Mouse (Mus musculus) hindlimb bud, embryonic 11.5 days (tissue): ENCODE data around the gene Ppp3ca.

Experiments used
- DNase-seq: peaks from one replicate; pipeline ENCODE4 v3.0.0-alpha.2; 2012; ENCODE audit warnings: low read depth, low spot score; ENCODE audit errors: extremely low spot score

Ppp3ca gene

GRCm38 (mm10) chr3:136721804-136722427 lies 52.0 kb downstream of the Ppp3ca start:
- DNase-seq: peak; percentile 37

GRCm38 (mm10) chr3:136722493-136722892 lies 52.6 kb downstream of the Ppp3ca start:
- DNase-seq: no peak

- peak; percentile 61 for DNase-seq
Measured at GRCm38 (mm10) chr3:136725311-136726156, 55.6 kb downstream of the Ppp3ca start.

GRCm38 (mm10) chr3:136727877-136728276 lies 58.0 kb downstream of the Ppp3ca start:
- no peak for DNase-seq

GRCm38 (mm10) chr3:136729978-136730377 lies 60.1 kb downstream of the Ppp3ca start:
- no peak for DNase-seq

GRCm38 (mm10) chr3:136731579-136731978 lies 61.7 kb downstream of the Ppp3ca start:
- no peak for DNase-seq

- DNase-seq: no peak
Measured at GRCm38 (mm10) chr3:136736021-136736420, 66.1 kb downstream of the Ppp3ca start.

- no peak for DNase-seq
Measured at GRCm38 (mm10) chr3:136736773-136737298, 66.9 kb downstream of the Ppp3ca start.

- DNase-seq: no peak
Measured at GRCm38 (mm10) chr3:136738474-136738873, 68.5 kb downstream of the Ppp3ca start.

- no peak for DNase-seq
Measured at GRCm38 (mm10) chr3:136738914-136739313, 69.0 kb downstream of the Ppp3ca start.

- DNase-seq: no peak
Measured at GRCm38 (mm10) chr3:136741659-136742058, 71.7 kb downstream of the Ppp3ca start.

- DNase-seq: no peak
Measured at GRCm38 (mm10) chr3:136742258-136743057, 72.5 kb downstream of the Ppp3ca start.

- DNase-seq: no peak
Measured at GRCm38 (mm10) chr3:136744295-136744897, 74.5 kb downstream of the Ppp3ca start.

- DNase-seq: no peak
Measured at GRCm38 (mm10) chr3:136745456-136745855, 75.5 kb downstream of the Ppp3ca start.

GRCm38 (mm10) chr3:136748761-136749476 lies 79.0 kb downstream of the Ppp3ca start:
- DNase-seq: no peak

GRCm38 (mm10) chr3:136749477-136749797 lies 79.5 kb downstream of the Ppp3ca start:
- no peak for DNase-seq

- DNase-seq: no peak
Measured at GRCm38 (mm10) chr3:136749951-136750350, 80.0 kb downstream of the Ppp3ca start.

- DNase-seq: no peak
Measured at GRCm38 (mm10) chr3:136752126-136752716, 82.3 kb downstream of the Ppp3ca start.

GRCm38 (mm10) chr3:136756137-136756536 lies 86.2 kb downstream of the Ppp3ca start:
- DNase-seq: no peak

- DNase-seq: no peak
Measured at GRCm38 (mm10) chr3:136759446-136759845, 89.5 kb downstream of the Ppp3ca start.
